Mouse (Mus musculus): Measurements from ENCODE around the gene Tbcc. TPM values are rescaled to one million over a fixed set of nuclear protein-coding genes. Genes with fewer than 3 reads are reported as not detected.

Tbcc gene
- total and polyA plus RNA-seq, 3 experiments, result 15.1 to 27.8 (median 21.6) TPM

DNA sequence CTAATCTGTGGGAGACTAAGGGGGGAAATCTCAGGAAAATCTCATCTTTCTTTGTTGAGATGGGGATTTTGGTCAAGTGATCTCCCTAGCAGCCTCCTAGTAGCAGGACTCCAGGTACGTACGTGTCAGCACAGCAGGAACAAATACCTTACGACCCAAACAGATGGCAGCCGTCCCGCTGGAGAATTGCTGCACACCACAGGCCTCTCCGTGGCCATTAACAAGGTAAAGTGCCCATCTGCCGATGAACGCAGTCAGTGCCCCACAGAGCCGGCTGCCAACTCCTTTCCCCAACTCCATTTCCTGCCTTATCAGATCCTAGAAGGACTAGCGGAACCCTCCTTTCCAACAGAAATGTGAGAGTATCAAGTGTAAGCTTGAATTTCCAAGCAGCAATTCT, 45.7 kb upstream of the Tbcc start:
- H3K79me2 ChIP-seq (replicated peaks; ENCODE audit: control insufficient read depth, extremely low read depth, insufficient read depth, poor library complexity, severe bottlenecking), result no peaks in the 10 kb centered on the region
- H3K27ac ChIP-seq (ENCODE audit: insufficient read depth, low read depth), result no peak overlapping the region

DNA sequence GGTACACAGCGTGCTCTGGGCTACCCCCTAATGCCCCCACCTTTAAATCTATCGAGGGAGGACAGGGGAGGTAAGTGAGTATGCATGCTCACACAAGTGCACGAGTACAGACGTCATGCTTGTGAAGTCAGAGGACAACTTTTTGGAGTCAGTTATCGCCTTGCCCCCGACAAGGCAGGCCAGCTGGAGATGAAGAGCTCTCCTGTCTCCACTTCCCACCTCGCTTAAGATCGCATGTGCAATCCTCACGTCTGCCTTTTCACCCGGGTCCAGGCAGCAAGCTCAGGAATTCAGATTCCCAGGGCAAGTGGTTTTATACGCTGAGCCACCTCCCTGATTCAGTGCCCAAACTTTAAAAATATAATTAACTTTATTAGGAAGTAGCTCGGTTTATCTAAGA, 45.2 kb upstream of the Tbcc start:
- no peaks in the 10 kb centered on the region for H3K27me3 ChIP-seq (replicated peaks)
- dilution Hi-C loops (cut with MboI; ENCODE audit: extremely low pct_ligation_motif_present, extremely low pct_unique_long_range_greater_than_20kb, low sequenced_read_pairs), result no loop called here
- no peak for TF ChIP-seq PAX5 (IDR thresholded peaks at IDR 0.05; ENCODE audit: low read length)
- TF ChIP-seq SMC3 (IDR thresholded peaks at IDR 0.05; ENCODE audit: low read depth, low read length), result no peak
- TF ChIP-seq ELF1 (IDR thresholded peaks at IDR 0.05; ENCODE audit: low read depth, low read length), result no peak
- TF ChIP-seq EP300 (IDR thresholded peaks at IDR 0.05; ENCODE audit: low read length), result no peak
- TF ChIP-seq JUN (IDR thresholded peaks at IDR 0.05; ENCODE audit: insufficient read depth, low read depth, low read length), result no peak
- no peak for TF ChIP-seq MAX (IDR thresholded peaks at IDR 0.05; ENCODE audit: low read length)
- no peak for TF ChIP-seq JUND (conservative IDR thresholded peaks at IDR 0.05; ENCODE audit: low read depth, low read length)
- TF ChIP-seq IRF4 (IDR thresholded peaks at IDR 0.05; ENCODE audit: low read depth, low read length), result no peak
- no peak for TF ChIP-seq TBP (conservative IDR thresholded peaks at IDR 0.05; ENCODE audit: low read depth, low read length)
- no peak for TF ChIP-seq GABPA (IDR thresholded peaks at IDR 0.05; ENCODE audit: insufficient replicate concordance, low read depth, low read length)
- no peak for TF ChIP-seq CTCF (conservative IDR thresholded peaks at IDR 0.05 in 1 of 2, IDR thresholded peaks at IDR 0.05 in 1 of 2; ENCODE audit: low read depth in 2 of 2, low read length in 2 of 2)
- no peak for TF ChIP-seq KAT2A (IDR thresholded peaks at IDR 0.05; ENCODE audit: insufficient replicate concordance, low read length)
- TF ChIP-seq UBTF (IDR thresholded peaks at IDR 0.05; ENCODE audit: low read depth, low read length), result no peak
- no peak for TF ChIP-seq ZKSCAN1 (IDR thresholded peaks at IDR 0.05; ENCODE audit: borderline replicate concordance, low read depth, low read length)
- TF ChIP-seq HCFC1 (IDR thresholded peaks at IDR 0.05; ENCODE audit: low read depth, low read length), result no peak
- no peak for TF ChIP-seq ETS1 (conservative IDR thresholded peaks at IDR 0.05; ENCODE audit: low read depth, low read length)
- no peak for TF ChIP-seq MAZ (IDR thresholded peaks at IDR 0.05; ENCODE audit: low read depth, low read length)
- TF ChIP-seq CHD1 (IDR thresholded peaks at IDR 0.05; ENCODE audit: low read depth, low read length), result no peak
- TF ChIP-seq CHD2 (IDR thresholded peaks at IDR 0.05; ENCODE audit: low read length), result no peak
- TF ChIP-seq RAD21 (IDR thresholded peaks at IDR 0.05; ENCODE audit: low read depth, low read length), result no peak
- H3K4me2 ChIP-seq (ENCODE audit: insufficient read depth, low read depth, poor library complexity, severe bottlenecking), result no peak overlapping the region
- H3K27ac ChIP-seq (ENCODE audit: insufficient read depth, low read depth), result no peak overlapping the region
- H3K36me3 ChIP-seq (replicated peaks in 1 of 2; ENCODE audit: control insufficient read depth in 1 of 2, insufficient read depth in 1 of 2, low read length in 1 of 2), result peaks cover 2 to 48% of the 10 kb centered on the region in 2 experiments
- H3K9me3 ChIP-seq (replicated peaks; ENCODE audit: low read length), result no peaks in the 10 kb centered on the region
- no peak overlapping the region for H3K9ac ChIP-seq (ENCODE audit: insufficient read depth, low read depth)
- no peaks in the 10 kb centered on the region for H3K79me2 ChIP-seq (replicated peaks; ENCODE audit: control insufficient read depth, extremely low read depth, insufficient read depth, poor library complexity, severe bottlenecking)
- no peak for DNase-seq (ENCODE audit: extremely low read depth)
- peaks cover 7 to 32% of the 10 kb centered on the region in 2 experiments for H3K4me1 ChIP-seq (ENCODE audit: control insufficient read depth in 1 of 2, insufficient read depth in 2 of 2)
- in situ Hi-C loops (cut with MboI; ENCODE audit: low pct_ligation_motif_present, low pct_unique_long_range_greater_than_20kb, low sequenced_read_pairs), result no loop called here
- H3K4me3 ChIP-seq (replicated peaks in 1 of 3; ENCODE audit: low read depth in 2 of 3, low read length in 2 of 3, poor library complexity in 1 of 3), result no peak overlapping the region

More for the DNA sequence above, 45.7 kb upstream of the Tbcc start:
- Histone ChIP-seq H3K27me3 (replicated peaks) (no peaks in the 10 kb centered on the region), H3K4me1 (ENCODE audit: control insufficient read depth in 1 of 2, insufficient read depth in 2 of 2) (peaks cover 7 to 33% of the 10 kb centered on the region in 2 experiments), H3K36me3 (replicated peaks in 1 of 2; ENCODE audit: control insufficient read depth in 1 of 2, insufficient read depth in 1 of 2, low read length in 1 of 2) (peaks cover 2 to 51% of the 10 kb centered on the region in 2 experiments), H3K9ac (ENCODE audit: insufficient read depth, low read depth) (no peak overlapping the region), H3K9me3 (replicated peaks; ENCODE audit: low read length) (no peaks in the 10 kb centered on the region), H3K4me2 (ENCODE audit: insufficient read depth, low read depth, poor library complexity, severe bottlenecking) (no peak overlapping the region), H3K4me3 (replicated peaks in 1 of 3; ENCODE audit: low read depth in 2 of 3, low read length in 2 of 3, poor library complexity in 1 of 3) (no peak overlapping the region)
- in situ Hi-C loops (cut with MboI; ENCODE audit: low pct_ligation_motif_present, low pct_unique_long_range_greater_than_20kb, low sequenced_read_pairs), result no loop called here
- dilution Hi-C loops (cut with MboI; ENCODE audit: extremely low pct_ligation_motif_present, extremely low pct_unique_long_range_greater_than_20kb, low sequenced_read_pairs), result no loop called here
- DNase-seq (ENCODE audit: extremely low read depth), result no peak
- TF ChIP-seq TCF12 (IDR thresholded peaks at IDR 0.05; ENCODE audit: low read depth, low read length), result no peak
- TF ChIP-seq USF2 (conservative IDR thresholded peaks at IDR 0.05; ENCODE audit: low read depth, low read length), result no peak
- no peak for TF ChIP-seq EP300 (IDR thresholded peaks at IDR 0.05; ENCODE audit: low read length)
- TF ChIP-seq RCOR1 (conservative IDR thresholded peaks at IDR 0.05; ENCODE audit: low read depth, low read length), result no peak
- no peak for TF ChIP-seq ELF1 (IDR thresholded peaks at IDR 0.05; ENCODE audit: low read depth, low read length)
- TF ChIP-seq JUN (IDR thresholded peaks at IDR 0.05; ENCODE audit: insufficient read depth, low read depth, low read length), result no peak
- no peak for TF ChIP-seq MAFK (IDR thresholded peaks at IDR 0.05; ENCODE audit: insufficient replicate concordance, low read length)
- TF ChIP-seq USF1 (IDR thresholded peaks at IDR 0.05; ENCODE audit: low read depth, low read length), result no peak
- TF ChIP-seq MAZ (IDR thresholded peaks at IDR 0.05; ENCODE audit: low read depth, low read length), result no peak
- no peak for TF ChIP-seq CHD2 (IDR thresholded peaks at IDR 0.05; ENCODE audit: low read length)
- TF ChIP-seq ZKSCAN1 (IDR thresholded peaks at IDR 0.05; ENCODE audit: borderline replicate concordance, low read depth, low read length), result no peak
- no peak for TF ChIP-seq RAD21 (IDR thresholded peaks at IDR 0.05; ENCODE audit: low read depth, low read length)
- TF ChIP-seq SMC3 (IDR thresholded peaks at IDR 0.05; ENCODE audit: low read depth, low read length), result no peak
- no peak for TF ChIP-seq GABPA (IDR thresholded peaks at IDR 0.05; ENCODE audit: insufficient replicate concordance, low read depth, low read length)
- TF ChIP-seq ZNF384 (IDR thresholded peaks at IDR 0.05; ENCODE audit: low read depth, low read length), result no peak
- TF ChIP-seq HCFC1 (IDR thresholded peaks at IDR 0.05; ENCODE audit: low read depth, low read length), result no peak
- TF ChIP-seq ZC3H11A (IDR thresholded peaks at IDR 0.05; ENCODE audit: low read depth, low read length), result no peak
- no peak for TF ChIP-seq ETS1 (conservative IDR thresholded peaks at IDR 0.05; ENCODE audit: low read depth, low read length)
- no peak for TF ChIP-seq TBP (conservative IDR thresholded peaks at IDR 0.05; ENCODE audit: low read depth, low read length)
